Mouse (Mus musculus) adipocyte (in vitro differentiated cells): Measurements from ENCODE around the gene Prss32.
"Not testable (repeated sequence)": the region's sequence is repeated elsewhere in the genome, so short reads cannot be mapped to it uniquely, and the experiment has no call there.

ENCODE experiments used
- DNase-seq: peaks from one replicate; pipeline ENCODE4 v3.0.0-alpha.2; 2016; ENCODE audit warnings: low spot score

The Prss32 gene

GRCm38 (mm10) chr17:23841145-23841544 lies 2.5 kb upstream of the Prss32 start:
- peak; percentile 69 for DNase-seq

GRCm38 (mm10) chr17:23843141-23843811 lies 379 bp upstream of the Prss32 start:
- DNase-seq: no peak

- DNase-seq: no peak
These were observed 6.4 kb downstream of the Prss32 start for GRCm38 (mm10) chr17:23850028-23850427.

- peak; percentile 75 for DNase-seq
These were observed 7.4 kb downstream of the Prss32 start for GRCm38 (mm10) chr17:23850853-23851749.

- DNase-seq: peak; percentile 81
These were observed 9.6 kb downstream of the Prss32 start for GRCm38 (mm10) chr17:23853292-23853691.

GRCm38 (mm10) chr17:23854229-23854765 lies 10.6 kb downstream of the Prss32 start:
- DNase-seq: no peak

- no peak for DNase-seq
These were observed 13.5 kb downstream of the Prss32 start for GRCm38 (mm10) chr17:23857193-23857592.

- DNase-seq: no peak
These were observed 14.3 kb downstream of the Prss32 start for GRCm38 (mm10) chr17:23857913-23858312.

- DNase-seq: peak; percentile 50
These were observed 19.3 kb downstream of the Prss32 start for GRCm38 (mm10) chr17:23862926-23863325.

GRCm38 (mm10) chr17:23867756-23868155 lies 24.1 kb downstream of the Prss32 start, which contains the start of gene Prss21:
Gene Prss21 (plus strand): TSS chr17:23868056.
- no peak for DNase-seq

GRCm38 (mm10) chr17:23868513-23868912 lies 24.9 kb downstream of the Prss32 start:
- no peak for DNase-seq

GRCm38 (mm10) chr17:23873884-23874856 lies 30.5 kb downstream of the Prss32 start:
- DNase-seq: peak; percentile 76

GRCm38 (mm10) chr17:23876741-23877140 lies 33.1 kb downstream of the Prss32 start:
- DNase-seq: no peak

GRCm38 (mm10) chr17:23877166-23877565 lies 33.5 kb downstream of the Prss32 start:
- no peak for DNase-seq

- DNase-seq: not testable (repeated sequence)
These were observed 36.9 kb downstream of the Prss32 start, which contains the start of the genes Dcpp1 and Dcpp2 for GRCm38 (mm10) chr17:23880576-23880975. Gene Dcpp1 (plus strand): TSS chr17:23880876. Gene Dcpp2 (plus strand): TSS chr17:23880880.
